Mouse (Mus musculus) midbrain, embryonic 16.5 days (tissue): Measurements from ENCODE around the gene Rbp7. TPM values are rescaled to one million over a fixed set of nuclear protein-coding genes. Genes with fewer than 3 reads are reported as not detected.

Experiments used
- ATAC-seq: fragments of 200-750 bp; cut with Nextera tagmentation; 2 replicates; pipeline ENCODE4 v1.8.0; 2017; ENCODE audit warnings: moderate TSS enrichment
- H3K27ac ChIP-seq: fragments of 300-500 bp; sonication (generic); 2 replicates; pipeline ENCODE4 v1.5.1; 2014; ENCODE audit warnings: mild to moderate bottlenecking, low read length, mixed read lengths
- H3K27me3 ChIP-seq: fragments of 300-500 bp; sonication (generic); 2 replicates; pipeline ENCODE4 v1.6.1; 2014; ENCODE audit warnings: low read depth, low read length, mixed read lengths; ENCODE audit not compliant: control insufficient read depth, insufficient read depth
- H3K36me3 ChIP-seq: fragments of 300-500 bp; sonication (generic); 2 replicates; pipeline ENCODE4 v1.6.1; 2014; ENCODE audit warnings: mild to moderate bottlenecking, low read length, moderate library complexity, mixed read lengths; ENCODE audit not compliant: control insufficient read depth, insufficient read depth
- H3K4me1 ChIP-seq: fragments of 300-500 bp; sonication (generic); 2 replicates; pipeline ENCODE4 v1.6.1; 2014; ENCODE audit warnings: mild to moderate bottlenecking, low read length, mixed read lengths; ENCODE audit not compliant: control insufficient read depth, insufficient read depth
- H3K4me2 ChIP-seq: fragments of 300-500 bp; sonication (generic); 2 replicates; pipeline ENCODE4 v1.6.1; 2014; ENCODE audit warnings: mild to moderate bottlenecking, low read length, mixed read lengths
- H3K4me3 ChIP-seq: fragments of 300-500 bp; sonication (generic); 2 replicates; pipeline ENCODE4 v1.5.1; 2014; ENCODE audit warnings: low read depth, mild to moderate bottlenecking, low read length, moderate library complexity, mixed read lengths
- H3K9ac ChIP-seq: fragments of 300-500 bp; sonication (generic); 2 replicates; pipeline ENCODE4 v1.6.1; 2014; ENCODE audit warnings: low read depth, low read length, mixed read lengths
- H3K9me3 ChIP-seq: fragments of 300-500 bp; sonication (generic); replicated peaks from 2 replicates; pipeline ENCODE4 v1.6.1; 2014; ENCODE audit warnings: mild to moderate bottlenecking, low read length, mixed read lengths; ENCODE audit not compliant: control insufficient read depth, poor library complexity, severe bottlenecking
- WGBS: fragments of 180-500 bp; shearing (Covaris S2); extraction: QIAGEN DNeasy Blood & Tissue Kit; methylation state at CpG from one replicate; pipeline ENCODE4 v1.1.7; 2014; 5-methylcytosine and 5-hydroxymethylcytosine counted together
- polyA plus RNA-seq: library from polyadenylated mRNA; unstranded; fragments of >200 nt; fragmentation: Nextera tagmentation; extraction: Ambion mirVana; gene quantifications from 2 replicates; pipeline ENCODE4 v1.2.1, GENCODE M21; 2015

Gene Rbp7
- polyA plus RNA-seq, 1 experiment from 2014 or later, result 0.43 TPM

DNA sequence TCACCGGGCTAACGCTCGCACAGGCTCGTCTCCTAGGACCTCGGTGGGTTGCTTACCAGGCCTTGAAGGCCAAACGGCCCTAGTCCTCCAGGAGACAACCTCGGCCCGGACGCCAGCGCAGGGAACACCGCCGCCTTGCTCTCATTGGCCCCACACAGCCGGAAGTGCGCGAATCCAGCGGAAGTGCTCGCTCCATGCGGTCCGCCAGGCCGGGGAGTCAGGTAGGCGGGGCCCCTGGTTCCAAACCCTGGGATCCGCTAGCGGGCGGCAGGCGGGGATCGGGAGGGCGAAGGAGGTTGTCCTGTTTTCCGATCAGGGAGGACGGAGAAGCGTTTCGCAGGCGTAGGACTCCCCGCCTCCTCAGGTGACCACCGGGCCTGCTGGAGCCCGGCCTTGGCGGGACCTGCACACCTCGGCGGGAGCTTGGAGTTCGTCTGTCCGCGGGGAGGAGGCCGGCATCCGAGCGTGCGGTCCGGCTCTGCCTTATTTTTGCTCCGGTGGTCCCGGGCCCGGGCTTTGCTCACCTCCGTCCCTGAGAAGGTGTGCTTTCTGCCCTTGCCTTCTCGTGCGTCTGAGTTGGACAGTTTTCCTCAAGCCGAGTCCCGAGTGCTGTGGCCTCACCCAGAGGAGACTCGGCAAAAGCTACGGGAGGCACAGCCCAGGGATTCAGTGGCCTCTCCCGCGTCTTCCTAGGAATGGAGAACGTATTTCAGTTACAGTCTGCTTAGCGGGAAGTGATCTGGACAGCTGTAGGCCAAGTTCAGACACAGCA, 30.5 kb upstream of the Rbp7 start, which contains the start of the genes Nmnat1 and Lzic:
Gene Nmnat1 (minus strand): TSS at position 150 of the 772 bp plus-strand sequence.
Gene Lzic (plus strand): TSS at position 177 of the 772 bp plus-strand sequence.
- H3K4me2 ChIP-seq, result peak within 1 kb of the TSS; percentile 76
- peak within 1 kb of the TSS; percentile 71 for H3K27ac ChIP-seq
- H3K4me3 ChIP-seq, result peak within 1 kb of the TSS; percentile 67
- peaks cover 7% of the 10 kb centered on the region; the same call in 1 of the 2 replicates for H3K36me3 ChIP-seq
- peaks cover 13% of the 10 kb centered on the region for H3K4me1 ChIP-seq
- H3K9ac ChIP-seq, result peak within 1 kb of the TSS; percentile 77
- no peaks in the 10 kb centered on the region for H3K27me3 ChIP-seq
- ATAC-seq, result peak; percentile 99
- WGBS, result 0% methylated on average over 60 of the region's 60 CpGs
- H3K9me3 ChIP-seq, result no peaks in the 10 kb centered on the region

DNA sequence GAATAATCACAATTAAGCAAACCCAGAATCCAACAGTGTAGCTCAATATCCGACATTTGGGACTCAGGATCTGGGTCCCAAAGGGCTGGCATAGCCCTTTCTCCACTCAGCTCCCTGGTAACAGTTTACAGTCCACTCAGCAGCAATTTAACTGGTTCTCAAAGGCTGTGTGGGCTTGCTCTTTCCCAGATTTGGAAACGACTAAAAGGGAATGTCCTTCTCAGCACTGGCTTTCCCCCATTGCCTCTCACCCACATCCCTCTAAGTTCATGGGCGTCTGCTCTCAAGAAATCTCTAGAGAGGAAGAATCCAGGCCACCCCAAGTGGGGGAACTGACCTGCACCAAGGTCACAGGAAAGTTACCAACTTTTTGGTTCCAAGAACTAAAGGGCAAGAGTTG, 29.8 kb upstream of the Rbp7 start:
- H3K9ac ChIP-seq, result peak overlapping the region; percentile 77
- no peaks in the 10 kb centered on the region for H3K9me3 ChIP-seq
- H3K27me3 ChIP-seq, result no peaks in the 10 kb centered on the region
- H3K4me2 ChIP-seq, result peak overlapping the region; percentile 76
- H3K36me3 ChIP-seq, result peaks cover 7% of the 10 kb centered on the region; the same call in 1 of the 2 replicates
- peaks cover 13% of the 10 kb centered on the region for H3K4me1 ChIP-seq
- WGBS, result 53% methylated on average over 3 of the region's 3 CpGs
- ATAC-seq, result no peak; the same call in 1 of the 2 replicates
- peak overlapping the region; percentile 67 for H3K4me3 ChIP-seq
- H3K27ac ChIP-seq, result peak overlapping the region; percentile 71

DNA sequence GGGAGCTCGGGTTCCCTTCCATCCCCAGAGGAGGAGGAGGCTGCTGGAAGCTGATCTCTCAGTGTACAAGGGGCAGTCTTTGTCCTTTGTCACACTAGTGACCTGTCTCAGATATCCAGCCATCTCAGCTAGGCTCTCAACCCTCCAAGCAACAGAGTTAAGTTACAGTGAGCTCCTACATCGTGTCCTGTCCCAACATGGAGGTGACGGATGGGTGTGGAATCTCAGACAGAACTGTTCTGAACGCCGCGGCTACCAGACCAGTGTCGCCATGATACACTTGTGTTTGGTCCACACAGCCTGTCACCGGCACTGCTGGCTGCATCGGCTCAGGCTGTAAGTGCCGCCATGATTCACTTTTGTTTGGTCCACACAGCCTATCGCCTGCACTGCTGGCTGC, 22.3 kb upstream of the Rbp7 start, which contains the start of gene Tmem274:
Gene Tmem274 (plus strand): TSS at position 301 of the 400 bp plus-strand sequence.
- Histone ChIP-seq H3K9ac (no peak within 1 kb of the TSS), H3K4me2 (no peak within 1 kb of the TSS), H3K36me3 (peaks cover 6% of the 10 kb centered on the region), H3K27me3 (no peaks in the 10 kb centered on the region), H3K4me3 (no peak within 1 kb of the TSS), H3K9me3 (no peaks in the 10 kb centered on the region), H3K4me1 (no peaks in the 10 kb centered on the region), H3K27ac (no peak within 1 kb of the TSS)
- WGBS, result 89% methylated on average over 11 of the region's 11 CpGs
- ATAC-seq, result no peak

DNA sequence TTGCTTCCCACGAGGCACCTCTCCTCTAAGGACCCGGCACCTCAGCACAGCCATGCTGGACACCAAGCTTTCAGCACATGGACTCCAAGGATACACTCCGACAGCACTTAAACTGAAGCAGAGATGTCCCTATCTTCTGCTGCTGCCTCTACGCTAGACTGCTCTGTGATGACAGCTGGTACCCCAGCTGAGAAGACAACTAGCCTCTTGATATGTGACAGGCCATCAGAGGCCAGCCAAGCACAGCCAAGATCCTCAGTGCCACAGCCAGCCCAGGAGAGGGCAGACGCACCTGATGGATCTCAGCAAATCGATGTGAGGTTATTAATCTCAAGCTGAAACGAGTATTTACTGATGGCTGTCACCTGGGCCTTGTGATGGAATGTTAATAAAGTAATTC, 20.3 kb upstream of the Rbp7 start:
- WGBS, result 84% methylated on average over 7 of the region's 7 CpGs
- Histone ChIP-seq H3K9me3 (no peaks in the 10 kb centered on the region), H3K4me3 (no peak overlapping the region), H3K36me3 (peaks cover 6% of the 10 kb centered on the region), H3K27ac (no peak overlapping the region), H3K27me3 (no peaks in the 10 kb centered on the region), H3K4me2 (no peak overlapping the region), H3K9ac (no peak overlapping the region), H3K4me1 (no peaks in the 10 kb centered on the region)
- no peak for ATAC-seq

DNA sequence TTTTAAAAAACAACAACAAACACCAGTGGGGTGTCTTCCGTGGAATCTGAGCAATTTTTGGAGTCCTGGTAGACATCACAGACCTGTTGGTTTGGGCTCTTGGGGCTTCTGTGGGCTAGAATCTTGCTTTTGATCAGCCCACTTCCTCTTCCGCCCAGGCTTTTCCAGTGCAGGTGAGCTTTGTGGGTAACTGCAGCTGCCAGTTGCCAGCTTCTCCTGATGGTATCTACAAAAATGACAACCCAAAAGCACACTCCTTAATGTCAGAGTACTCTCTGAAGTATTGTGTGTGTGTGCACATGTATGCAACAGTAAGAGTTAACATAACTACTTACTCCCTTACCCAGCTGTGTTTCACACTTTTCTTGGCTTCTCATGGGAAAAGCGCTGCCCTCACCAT, 14.8 kb upstream of the Rbp7 start:
- Histone ChIP-seq H3K27me3 (no peaks in the 10 kb centered on the region), H3K36me3 (peaks cover 6% of the 10 kb centered on the region), H3K4me1 (no peaks in the 10 kb centered on the region), H3K27ac (no peak overlapping the region), H3K9me3 (no peaks in the 10 kb centered on the region), H3K9ac (no peak overlapping the region), H3K4me2 (no peak overlapping the region), H3K4me3 (no peak overlapping the region)
- no peak for ATAC-seq
- WGBS, result 100% methylated on average over 3 of the region's 3 CpGs

DNA sequence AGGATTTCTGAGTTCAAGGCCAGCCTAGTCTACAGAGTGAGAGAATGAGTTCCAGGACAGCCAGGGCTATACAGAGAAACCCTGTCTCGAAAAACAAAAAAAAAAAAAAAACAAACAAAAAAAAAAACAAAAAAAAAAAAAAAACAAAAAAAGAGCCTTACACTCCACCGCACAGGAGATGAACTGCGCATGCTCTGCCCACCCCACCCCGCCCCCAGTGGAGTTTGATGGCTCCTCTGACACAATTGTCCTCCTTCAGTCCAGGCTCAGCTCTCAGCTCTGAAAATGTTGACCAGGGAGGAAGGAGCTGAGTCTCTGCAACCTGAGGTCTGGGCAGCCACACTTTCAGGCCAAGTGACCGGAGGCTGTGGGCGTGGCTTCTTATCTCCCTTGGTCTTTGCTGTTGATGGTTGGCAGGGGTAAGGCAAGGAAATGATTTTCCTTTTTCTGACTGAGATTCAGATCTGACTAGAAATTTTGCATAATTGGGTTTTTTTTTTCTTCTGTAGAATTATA, 8.7 kb upstream of the Rbp7 start:
- Histone ChIP-seq H3K9ac (no peak overlapping the region), H3K9me3 (no peaks in the 10 kb centered on the region), H3K4me3 (no peak overlapping the region), H3K27me3 (no peaks in the 10 kb centered on the region), H3K36me3 (no peaks in the 10 kb centered on the region), H3K4me2 (no peak overlapping the region), H3K27ac (no peak overlapping the region), H3K4me1 (no peaks in the 10 kb centered on the region)
- ATAC-seq, result no peak
- 82% methylated on average over 6 of the region's 6 CpGs for WGBS

GRCm38 (mm10) chr4:149462305-149462971, 7.7 kb upstream of the Rbp7 start:
- H3K9ac ChIP-seq, result no peak overlapping the region
- no peak overlapping the region for H3K4me2 ChIP-seq
- H3K36me3 ChIP-seq, result no peaks in the 10 kb centered on the region
- no peaks in the 10 kb centered on the region for H3K4me1 ChIP-seq
- ATAC-seq, result no peak
- H3K4me3 ChIP-seq, result no peak overlapping the region
- H3K9me3 ChIP-seq, result no peaks in the 10 kb centered on the region
- WGBS, result 80% methylated on average over 6 of the region's 6 CpGs
- no peaks in the 10 kb centered on the region for H3K27me3 ChIP-seq
- H3K27ac ChIP-seq, result no peak overlapping the region

DNA sequence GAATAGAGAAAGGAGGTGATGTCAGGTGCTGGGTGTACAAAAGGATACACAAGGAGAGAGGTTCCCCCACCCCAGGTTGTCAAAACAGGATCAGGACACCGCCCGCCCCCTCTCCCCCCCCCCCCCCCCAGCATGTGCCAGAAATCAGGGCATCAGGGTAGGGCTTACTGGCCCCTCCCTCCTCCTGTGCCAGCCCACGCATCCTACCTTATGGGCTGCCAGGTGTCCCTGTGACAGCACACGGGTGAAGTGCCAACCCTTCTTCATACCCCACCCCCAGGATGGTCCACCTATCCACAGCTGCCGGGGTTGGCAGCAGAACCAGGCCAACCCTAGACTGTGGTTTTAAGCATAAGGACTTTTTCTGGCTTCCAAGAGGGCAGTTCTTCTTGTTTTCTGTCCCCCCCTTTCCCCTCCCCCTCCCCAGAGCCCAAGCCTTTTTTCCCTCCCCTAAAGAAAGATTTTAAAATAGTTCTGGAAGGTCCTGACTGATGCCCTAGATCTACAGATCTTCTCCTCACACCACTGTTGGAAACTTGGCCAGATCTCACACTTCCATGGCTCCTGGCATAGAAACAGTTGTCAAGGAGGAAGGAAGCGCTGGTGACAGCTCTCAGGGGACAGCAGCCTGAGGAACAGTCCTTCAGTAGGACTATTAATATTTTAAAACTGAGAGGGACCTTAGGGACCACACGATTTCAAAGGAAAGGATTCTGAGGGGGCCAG, 7.0 kb upstream of the Rbp7 start:
- Histone ChIP-seq H3K9ac (no peak overlapping the region), H3K27me3 (no peaks in the 10 kb centered on the region), H3K4me1 (no peaks in the 10 kb centered on the region), H3K9me3 (no peaks in the 10 kb centered on the region), H3K36me3 (no peaks in the 10 kb centered on the region), H3K27ac (no peak overlapping the region), H3K4me2 (no peak overlapping the region), H3K4me3 (no peak overlapping the region)
- no peak for ATAC-seq
- WGBS, result 66% methylated on average over 6 of the region's 7 CpGs
